Mouse (Mus musculus) C2C12 (cell line): Measurements from ENCODE around the gene Cpa1. TPM values are rescaled to one million over a fixed set of nuclear protein-coding genes. Genes with fewer than 3 reads are reported as not detected.

Source experiments
- H3K27me3 ChIP-seq: one replicate; pipeline ENCODE4 v1.6.1; 2011; ENCODE audit not compliant: control insufficient read depth, insufficient read depth, insufficient read length
- H3K36me3 ChIP-seq: one replicate; pipeline ENCODE4 v1.6.1; 2011; ENCODE audit not compliant: control insufficient read depth, insufficient read depth
- H3K4me3 ChIP-seq: one replicate; pipeline ENCODE4 v1.5.1; 2011; ENCODE audit warnings: mild to moderate bottlenecking, control low read depth; ENCODE audit not compliant: poor library complexity, insufficient read depth, severe bottlenecking
- H3K79me2 ChIP-seq: one replicate; pipeline ENCODE4 v1.6.1; 2011; ENCODE audit not compliant: control insufficient read depth, insufficient read depth
- H3K79me3 ChIP-seq: one replicate; pipeline ENCODE4 v1.6.1; 2011; ENCODE audit warnings: low read depth, control low read depth
- H3ac ChIP-seq: one replicate; pipeline ENCODE3; 2011; ENCODE audit warnings: low read depth; ENCODE audit not compliant: control insufficient read depth, insufficient read length
- CEBPB ChIP-seq: IDR thresholded peaks from one replicate; pipeline ENCODE4 v1.6.1; 2011; ENCODE audit warnings: low read depth, mild to moderate bottlenecking, control low read depth, moderate library complexity
- CTCF ChIP-seq: IDR thresholded peaks from one replicate; pipeline ENCODE4 v1.5.1; 2011; ENCODE audit not compliant: control insufficient read depth, insufficient read depth, insufficient read length
- FOSL1 ChIP-seq: IDR thresholded peaks from one replicate; pipeline ENCODE4 v1.8.0; 2011; ENCODE audit warnings: mild to moderate bottlenecking, low read length; ENCODE audit not compliant: poor library complexity, insufficient read depth, severe bottlenecking
- MAX ChIP-seq: IDR thresholded peaks from one replicate; pipeline ENCODE4 v1.6.1; 2011; ENCODE audit warnings: mild to moderate bottlenecking, control low read depth
- MYOD1 ChIP-seq: IDR thresholded peaks from one replicate; pipeline ENCODE4 v1.6.1; 2011; ENCODE audit warnings: low read depth; ENCODE audit not compliant: control insufficient read depth, insufficient read length
- MYOG ChIP-seq: IDR thresholded peaks from one replicate; pipeline ENCODE4 v1.6.1; 2011; ENCODE audit not compliant: control insufficient read depth, insufficient read length; ENCODE audit errors: extremely low read depth
- USF1 ChIP-seq: IDR thresholded peaks from one replicate; pipeline ENCODE4 v1.6.1; 2011; ENCODE audit warnings: low read depth, mild to moderate bottlenecking, control low read depth, moderate library complexity
- polyA plus RNA-seq: library from polyadenylated mRNA; unstranded; fragments of >200 nt; fragmentation: generic; extraction: Trizol; gene quantifications from one replicate; pipeline ENCODE4 v1.2.1, GENCODE M21; 2012; ENCODE audit warnings: missing spikeins

Cpa1 gene
- polyA plus RNA-seq, 1 experiment = not detected

- no peak for TF ChIP-seq CEBPB
- TF ChIP-seq MYOD1 = no peak
- no peak for TF ChIP-seq USF1
- no peaks in the 10 kb centered on the region for H3K79me3 ChIP-seq
These were observed 42.7 kb upstream of the Cpa1 start for GRCm38 (mm10) chr6:30596230-30596898.

GRCm38 (mm10) chr6:30600033-30600432 is 39.0 kb upstream of the Cpa1 start:
- H3K36me3 ChIP-seq = no peaks in the 10 kb centered on the region
- no peaks in the 10 kb centered on the region for H3K79me2 ChIP-seq
- TF ChIP-seq MAX (no peak), USF1 (no peak), CEBPB (no peak), MYOG (no peak), FOSL1 (no peak), CTCF (no peak)
- no peak overlapping the region for H3K4me3 ChIP-seq
- no peak overlapping the region for H3ac ChIP-seq
- H3K79me3 ChIP-seq = no peaks in the 10 kb centered on the region
- no peaks in the 10 kb centered on the region for H3K27me3 ChIP-seq

More at GRCm38 (mm10) chr6:30596230-30596898, 42.7 kb upstream of the Cpa1 start:
- H3ac ChIP-seq = no peak overlapping the region
- H3K36me3 ChIP-seq = no peaks in the 10 kb centered on the region
- H3K4me3 ChIP-seq = no peak overlapping the region
- no peaks in the 10 kb centered on the region for H3K79me2 ChIP-seq
- no peaks in the 10 kb centered on the region for H3K27me3 ChIP-seq

- Histone ChIP-seq H3K4me3 (no peak overlapping the region), H3K27me3 (no peaks in the 10 kb centered on the region), H3ac (no peak overlapping the region), H3K36me3 (no peaks in the 10 kb centered on the region), H3K79me3 (no peaks in the 10 kb centered on the region), H3K79me2 (no peaks in the 10 kb centered on the region)
- no peak for TF ChIP-seq CTCF
- TF ChIP-seq USF1 = no peak
- TF ChIP-seq MAX = no peak
- TF ChIP-seq CEBPB = no peak
- TF ChIP-seq MYOD1 = no peak
These were observed 38.0 kb upstream of the Cpa1 start for GRCm38 (mm10) chr6:30600995-30601394.

- no peak overlapping the region for H3ac ChIP-seq
- H3K79me2 ChIP-seq = no peaks in the 10 kb centered on the region
- no peak overlapping the region for H3K4me3 ChIP-seq
- no peaks in the 10 kb centered on the region for H3K27me3 ChIP-seq
- TF ChIP-seq USF1 (no peak), CTCF (no peak)
- no peaks in the 10 kb centered on the region for H3K36me3 ChIP-seq
- H3K79me3 ChIP-seq = no peaks in the 10 kb centered on the region
These were observed 34.6 kb upstream of the Cpa1 start for GRCm38 (mm10) chr6:30604342-30604867.

- H3K79me3 ChIP-seq = no peaks in the 10 kb centered on the region
- no peaks in the 10 kb centered on the region for H3K36me3 ChIP-seq
- H3ac ChIP-seq = no peak overlapping the region
- H3K27me3 ChIP-seq = no peaks in the 10 kb centered on the region
- H3K79me2 ChIP-seq = no peaks in the 10 kb centered on the region
- TF ChIP-seq CEBPB (no peak), MYOD1 (no peak), FOSL1 (no peak), CTCF (no peak), MYOG (no peak), USF1 (no peak), MAX (no peak)
- H3K4me3 ChIP-seq = no peak overlapping the region
These were observed 33.9 kb upstream of the Cpa1 start for GRCm38 (mm10) chr6:30605111-30605510.

- no peak for TF ChIP-seq MYOG
- no peak for TF ChIP-seq USF1
- no peak for TF ChIP-seq CTCF
- TF ChIP-seq CEBPB = no peak
- TF ChIP-seq MAX = no peak
- TF ChIP-seq MYOD1 = no peak
- no peak for TF ChIP-seq FOSL1
- H3K4me3 ChIP-seq = no peak overlapping the region
- H3K79me3 ChIP-seq = no peaks in the 10 kb centered on the region
These were observed 33.3 kb upstream of the Cpa1 start for GRCm38 (mm10) chr6:30605672-30606071.

More at GRCm38 (mm10) chr6:30605672-30606071, 33.3 kb upstream of the Cpa1 start:
- H3K27me3 ChIP-seq = no peaks in the 10 kb centered on the region
- H3K36me3 ChIP-seq = no peaks in the 10 kb centered on the region
- no peaks in the 10 kb centered on the region for H3K79me2 ChIP-seq
- H3ac ChIP-seq = no peak overlapping the region
